Mouse (Mus musculus) splenic B cell, adult 2 months (primary cell): ENCODE results near the gene Arhgef5.

Experiments used
- DNase-seq: peaks from one replicate; pipeline ENCODE4 v3.0.0-alpha.2; 2011; ENCODE audit warnings: low read depth, low spot score
- H3K27me3 ChIP-seq: 2 replicates; pipeline ENCODE4 v1.6.1; 2012; ENCODE audit warnings: mild to moderate bottlenecking, low read length, moderate library complexity, mixed read lengths; ENCODE audit not compliant: control insufficient read depth, poor library complexity, insufficient read depth, severe bottlenecking
- H3K36me3 ChIP-seq: 2 replicates; pipeline ENCODE4 v1.6.1; 2012; ENCODE audit warnings: mild to moderate bottlenecking, low read length, moderate library complexity, mixed read lengths; ENCODE audit not compliant: control insufficient read depth, poor library complexity, insufficient read depth, severe bottlenecking

Gene Arhgef5

DNA sequence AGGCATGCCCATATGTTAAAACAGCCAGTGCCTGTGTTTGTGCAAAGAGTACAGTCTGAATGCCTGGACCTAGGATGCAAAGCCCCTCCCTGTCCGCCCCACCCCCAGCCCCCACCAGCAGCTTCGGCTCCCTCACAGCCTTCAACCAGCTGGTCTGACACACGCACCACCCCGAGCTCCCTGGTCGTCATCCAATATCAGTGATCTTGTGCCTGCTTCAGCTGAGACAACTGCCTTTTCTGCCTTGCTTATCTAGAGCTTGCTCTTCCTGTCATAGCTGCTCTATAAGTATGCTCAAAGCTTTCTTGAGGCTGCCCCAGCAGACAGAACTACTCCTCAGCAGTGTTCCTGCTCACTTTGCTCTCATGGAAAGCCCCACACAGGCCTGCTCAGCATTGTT, 30.5 kb downstream of the Arhgef5 start:
- Histone ChIP-seq H3K27me3 (no peaks in the 10 kb centered on the region), H3K36me3 (no peaks in the 10 kb centered on the region)
- no peak for DNase-seq

DNA sequence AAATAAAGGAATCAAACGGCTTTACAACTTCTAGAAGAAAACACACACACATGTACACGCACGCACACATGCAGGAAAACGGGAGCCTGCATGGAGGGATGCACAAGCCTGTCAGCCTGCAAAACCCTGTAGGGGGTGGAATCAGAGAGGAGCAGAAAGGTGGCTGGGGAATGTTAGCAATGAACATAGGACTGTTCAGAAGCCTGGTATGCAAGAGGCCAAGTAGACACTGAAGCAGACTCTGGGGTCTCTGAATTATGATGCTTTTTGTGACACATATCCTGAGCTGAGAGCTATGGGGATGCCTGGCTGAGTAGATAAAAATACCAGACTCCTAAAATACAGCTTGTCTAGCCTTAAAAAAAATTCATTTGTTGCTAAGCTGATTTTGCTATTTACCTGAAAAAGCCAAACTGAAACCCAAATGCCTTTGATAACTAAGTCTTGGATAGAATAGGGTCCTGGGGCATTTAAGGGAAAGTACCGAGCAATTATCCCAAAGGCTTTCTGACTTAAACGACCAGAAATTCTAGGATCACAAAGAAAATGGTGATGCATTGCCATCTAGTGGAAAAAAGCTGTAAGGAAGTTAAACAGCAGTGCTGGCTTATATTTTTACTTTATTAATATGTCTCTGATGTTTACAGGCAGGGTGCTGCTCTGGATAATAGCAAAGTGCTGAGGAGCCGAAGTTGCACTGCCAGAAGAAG, 31.6 kb downstream of the Arhgef5 start:
- Histone ChIP-seq H3K36me3 (no peaks in the 10 kb centered on the region), H3K27me3 (no peaks in the 10 kb centered on the region)
- DNase-seq: no peak

- no peak for DNase-seq
- Histone ChIP-seq H3K36me3 (no peaks in the 10 kb centered on the region), H3K27me3 (no peaks in the 10 kb centered on the region)
These were observed 32.1 kb downstream of the Arhgef5 start for GRCm38 (mm10) chr6:43297508-43297850.

DNA sequence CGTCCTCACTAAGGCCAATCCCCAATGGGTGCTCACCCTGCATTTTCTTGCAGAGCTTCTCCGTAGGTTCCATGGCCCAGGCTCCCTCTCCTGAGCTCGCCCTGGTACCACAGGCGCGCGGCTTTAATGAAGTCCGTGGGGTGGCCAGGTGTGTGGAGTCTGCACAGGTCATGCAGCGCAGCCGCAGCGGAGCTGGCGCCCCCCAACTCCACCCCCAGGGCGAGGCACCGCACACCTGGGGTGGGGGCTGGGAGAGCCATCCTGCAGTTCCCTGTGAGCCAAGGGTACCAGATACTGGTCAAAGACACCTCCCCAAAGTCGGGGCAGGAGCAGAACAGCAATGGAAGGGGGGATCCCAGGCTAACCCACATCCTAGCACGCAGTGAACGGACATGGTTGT, 44.1 kb downstream of the Arhgef5 start, which contains the start of gene Nobox:
Gene Nobox (minus strand): TSS at position 101 of the 400 bp plus-strand sequence.
- Histone ChIP-seq H3K27me3 (no peaks in the 10 kb centered on the region), H3K36me3 (no peaks in the 10 kb centered on the region)
- no peak for DNase-seq

DNA sequence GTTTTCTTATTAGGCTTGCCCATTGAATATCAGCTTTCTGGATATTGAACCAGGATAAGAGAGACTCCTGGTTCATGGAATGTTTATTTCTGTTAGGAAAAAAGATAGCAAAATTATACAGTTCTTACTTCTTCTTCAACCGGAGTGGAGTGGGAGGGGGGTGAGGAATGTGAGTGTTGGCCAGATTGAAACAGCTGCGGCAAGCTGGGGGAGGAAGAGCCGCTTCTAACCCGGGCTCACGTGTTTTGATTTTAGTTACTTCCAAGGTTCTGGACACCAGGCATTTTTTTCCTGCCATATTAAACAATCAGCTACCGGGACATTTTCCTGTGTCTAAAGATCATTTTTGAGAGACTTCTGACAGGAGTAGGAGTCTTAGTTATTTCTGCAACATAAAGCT, 44.7 kb downstream of the Arhgef5 start:
- Histone ChIP-seq H3K27me3 (no peaks in the 10 kb centered on the region), H3K36me3 (no peaks in the 10 kb centered on the region)
- no peak for DNase-seq

DNA sequence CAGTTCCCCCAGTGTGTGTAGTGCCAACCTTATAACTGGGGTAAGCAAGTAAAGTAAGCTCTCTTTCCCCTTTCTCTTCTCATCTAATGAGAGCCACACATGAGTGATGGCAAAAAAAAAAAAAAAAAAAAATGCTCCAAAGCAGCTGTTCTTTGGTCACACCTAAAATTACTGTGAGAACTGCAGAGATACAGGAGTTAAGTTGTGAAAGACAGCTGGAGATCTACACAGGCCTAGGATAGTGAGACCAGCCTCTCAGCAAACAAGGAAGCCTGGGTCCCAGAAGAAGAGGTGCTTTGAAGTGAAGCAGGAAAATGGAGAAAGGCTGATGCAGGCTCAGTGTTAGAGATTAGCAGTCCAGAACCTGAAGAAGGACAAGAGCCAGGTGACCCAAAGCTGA, 47.2 kb downstream of the Arhgef5 start:
- no peaks in the 10 kb centered on the region for H3K27me3 ChIP-seq
- no peaks in the 10 kb centered on the region for H3K36me3 ChIP-seq
- no peak for DNase-seq

- no peaks in the 10 kb centered on the region for H3K36me3 ChIP-seq
- no peak for DNase-seq
These were observed 47.7 kb downstream of the Arhgef5 start for GRCm38 (mm10) chr6:43312961-43313656.

GRCm38 (mm10) chr6:43333479-43333878, 68.1 kb downstream of the Arhgef5 start:
- no peaks in the 10 kb centered on the region for H3K36me3 ChIP-seq
- DNase-seq: no peak
- no peaks in the 10 kb centered on the region for H3K27me3 ChIP-seq

More at GRCm38 (mm10) chr6:43312961-43313656, 47.7 kb downstream of the Arhgef5 start:
- H3K27me3 ChIP-seq: no peaks in the 10 kb centered on the region

DNA sequence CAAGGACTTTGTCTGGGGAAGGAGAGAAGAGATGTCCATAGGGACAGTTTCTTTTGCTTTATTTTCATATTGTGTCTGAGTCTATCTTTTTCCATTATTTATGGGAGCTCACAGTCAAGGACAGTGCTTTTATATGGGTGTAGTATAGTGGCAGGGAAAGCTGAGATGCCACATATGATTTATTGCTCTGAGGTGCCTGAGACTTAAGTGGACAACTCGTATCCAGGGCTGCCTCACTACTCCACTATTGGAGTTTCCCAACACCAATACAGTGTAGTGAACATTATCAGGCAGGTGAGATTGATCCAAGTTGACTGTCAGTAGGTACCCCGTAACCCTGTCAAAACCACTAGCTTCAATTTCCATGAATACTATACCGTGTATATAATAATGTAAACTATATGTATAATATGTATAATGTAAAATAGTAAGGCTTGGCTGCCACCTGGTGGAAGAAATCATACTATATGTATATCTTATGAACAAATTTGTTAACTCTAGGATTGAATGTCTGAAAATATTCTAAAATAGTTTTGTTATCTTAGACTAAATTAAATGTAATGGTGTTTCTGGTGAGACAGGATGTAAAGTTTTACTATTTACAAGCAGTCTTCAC, 70.3 kb downstream of the Arhgef5 start:
- Histone ChIP-seq H3K36me3 (no peaks in the 10 kb centered on the region), H3K27me3 (no peaks in the 10 kb centered on the region)
- DNase-seq: no peak

- no peak for DNase-seq
- Histone ChIP-seq H3K27me3 (no peaks in the 10 kb centered on the region), H3K36me3 (no peaks in the 10 kb centered on the region)
These were observed 72.1 kb downstream of the Arhgef5 start for GRCm38 (mm10) chr6:43337491-43337961.

DNA sequence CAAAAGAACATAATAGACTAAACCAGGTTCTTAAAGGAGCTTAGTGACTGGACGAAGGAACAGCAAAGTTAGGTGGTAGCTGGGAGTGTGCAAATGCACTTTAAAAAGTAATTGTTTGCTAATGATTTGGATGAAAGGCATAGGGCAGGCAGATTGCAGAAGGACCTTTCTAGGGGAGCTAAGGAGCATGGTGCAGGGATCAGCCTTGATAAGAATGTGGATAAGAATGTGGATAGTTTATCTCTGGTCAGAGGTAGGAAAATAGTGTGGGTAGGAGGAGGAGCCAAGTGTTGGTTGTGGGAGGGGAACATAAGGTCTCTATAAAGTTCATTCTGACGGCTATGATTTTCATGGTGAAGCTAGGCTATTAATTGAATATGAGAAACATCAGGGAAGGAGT, 73.4 kb downstream of the Arhgef5 start:
- H3K36me3 ChIP-seq: no peaks in the 10 kb centered on the region; the same call in 1 of the 2 replicates
- no peak for DNase-seq
- H3K27me3 ChIP-seq: no peaks in the 10 kb centered on the region
